Comparison of ENCODE assay signal across 10 mouse cellular contexts in genomic region chr9:101940182-101940581, GRCm38 (mm10).
"Had no signal": no experiment of that assay in that cellular context is flagged by ENCODE, and none has a peak within 500 bp of the region (broad histone marks: within the 10 kb centered on the region; RNA-seq: fewer than 3 reads in every experiment).

No protein-coding gene starts in this region.

- H3K4me3 ChIP-seq: limb, embryonic 13.5 days; midbrain, embryonic 10.5 days; neural tube, embryonic 12.5 days had no signal

- H3K9me3 ChIP-seq: limb, embryonic 13.5 days; midbrain, embryonic 10.5 days; neural tube, embryonic 12.5 days had no signal

- H3K4me2 ChIP-seq: limb, embryonic 13.5 days; neural tube, embryonic 12.5 days had no signal

- H3K27me3 ChIP-seq: neural tube, embryonic 12.5 days had no signal

- H3K27ac ChIP-seq: limb, embryonic 13.5 days; midbrain, embryonic 10.5 days; neural tube, embryonic 12.5 days; stomach, postnatal 0 days had no signal

- H3K4me1 ChIP-seq: limb, embryonic 13.5 days had no signal

- H3K9ac ChIP-seq: limb, embryonic 13.5 days; neural tube, embryonic 12.5 days had no signal

- DNase-seq: kidney, adult 18-20 months; kidney, postnatal 14 days; left cerebral cortex, postnatal 4 days; lung, adult 18-20 months; midbrain, embryonic 14.5 days; thymus, postnatal 14 days had no signal

- H3K36me3 ChIP-seq: limb, embryonic 13.5 days; neural tube, embryonic 12.5 days had no signal
